Mouse (Mus musculus) stomach, embryonic 15.5 days (tissue): ENCODE data around the gene Bhlhb9. TPM values are rescaled to one million over a fixed set of nuclear protein-coding genes. Genes with fewer than 3 reads are reported as not detected.
"Not testable (repeated sequence)": the region's sequence is repeated elsewhere in the genome, so short reads cannot be mapped to it uniquely, and the experiment has no call there.

Experiments used
- ATAC-seq: fragments of 200-750 bp; cut with Nextera tagmentation; 2 replicates; pipeline ENCODE4 v1.8.0; 2017; ENCODE audit warnings: low read depth, moderate number of reproducible peaks, moderate TSS enrichment; ENCODE audit not compliant: insufficient read depth, low FRiP score
- H3K27ac ChIP-seq: fragments of 300-500 bp; sonication (generic); 2 replicates; pipeline ENCODE4 v1.5.1; 2015; ENCODE audit warnings: mild to moderate bottlenecking, inconsistent platforms
- H3K27me3 ChIP-seq: fragments of 300-500 bp; sonication (generic); replicated peaks from 2 replicates; pipeline ENCODE4 v1.6.1; 2015; ENCODE audit warnings: inconsistent platforms
- H3K36me3 ChIP-seq: fragments of 300-500 bp; sonication (generic); 2 replicates; pipeline ENCODE4 v1.6.1; 2015; ENCODE audit warnings: inconsistent platforms
- H3K4me1 ChIP-seq: fragments of 300-500 bp; sonication (generic); 2 replicates; pipeline ENCODE4 v1.6.1; 2015; ENCODE audit warnings: inconsistent platforms
- H3K4me2 ChIP-seq: fragments of 300-500 bp; sonication (generic); 2 replicates; pipeline ENCODE4 v1.6.1; 2015; ENCODE audit warnings: mild to moderate bottlenecking, inconsistent platforms
- H3K4me3 ChIP-seq: fragments of 300-500 bp; sonication (generic); replicated peaks from 2 replicates; pipeline ENCODE4 v1.5.1; 2015; ENCODE audit warnings: inconsistent platforms
- H3K9ac ChIP-seq: fragments of 300-500 bp; sonication (generic); 2 replicates; pipeline ENCODE4 v1.6.1; 2015; ENCODE audit warnings: inconsistent platforms
- H3K9me3 ChIP-seq: fragments of 300-500 bp; sonication (generic); 2 replicates; pipeline ENCODE4 v1.6.1; 2016; ENCODE audit warnings: inconsistent platforms
- WGBS: fragments of 180-500 bp; shearing (Covaris S2); methylation state at CpG from one replicate; pipeline ENCODE4 v1.1.7; 2015; 5-methylcytosine and 5-hydroxymethylcytosine counted together
- polyA plus RNA-seq: library from polyadenylated mRNA; unstranded; fragments of >200 nt; fragmentation: Nextera tagmentation; extraction: Ambion mirVana; gene quantifications from 2 replicates; pipeline ENCODE4 v1.2.1, GENCODE M21; 2015

The Bhlhb9 gene
- polyA plus RNA-seq, result 41.6 and 43.3 TPM in 2 replicates

DNA sequence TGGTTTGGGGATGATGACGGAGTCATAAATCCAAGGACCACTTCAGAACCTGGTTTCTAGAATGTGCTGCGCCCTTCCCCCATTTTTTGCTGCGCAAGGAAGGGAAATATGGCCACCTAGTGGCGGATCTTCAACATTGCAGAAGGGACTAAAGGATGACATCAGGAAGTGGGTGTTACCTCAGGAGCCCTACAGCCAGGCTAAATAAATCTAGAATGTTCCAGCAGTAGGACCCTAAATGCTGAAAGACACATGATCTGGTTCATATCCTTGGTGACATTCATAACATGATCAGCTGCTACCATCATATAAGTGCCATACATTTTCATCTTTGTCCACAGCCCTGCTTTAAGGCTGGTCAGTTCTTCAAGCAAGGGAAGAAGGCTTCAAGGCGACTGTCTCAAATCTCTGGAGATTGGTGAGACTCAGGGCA is at the start of gene Bhlhb9:
Gene Bhlhb9, plus strand, starts transcription at position 383 of the 433 bp plus-strand sequence.
- Histone ChIP-seq H3K9ac (0 out of 2 replicates have a peak within 1 kb of the TSS, but pooled peaks have one; percentile 16), H3K4me2 (peak within 1 kb of the TSS; percentile 62), H3K4me3 (peak within 1 kb of the TSS; percentile 52)
- H3K36me3 ChIP-seq, H3K27ac ChIP-seq, H3K27me3 ChIP-seq, ATAC-seq, H3K9me3 ChIP-seq, H3K4me1 ChIP-seq: not testable (repeated sequence)
- WGBS, result 29% methylated on average over 5 of the region's 5 CpGs

DNA sequence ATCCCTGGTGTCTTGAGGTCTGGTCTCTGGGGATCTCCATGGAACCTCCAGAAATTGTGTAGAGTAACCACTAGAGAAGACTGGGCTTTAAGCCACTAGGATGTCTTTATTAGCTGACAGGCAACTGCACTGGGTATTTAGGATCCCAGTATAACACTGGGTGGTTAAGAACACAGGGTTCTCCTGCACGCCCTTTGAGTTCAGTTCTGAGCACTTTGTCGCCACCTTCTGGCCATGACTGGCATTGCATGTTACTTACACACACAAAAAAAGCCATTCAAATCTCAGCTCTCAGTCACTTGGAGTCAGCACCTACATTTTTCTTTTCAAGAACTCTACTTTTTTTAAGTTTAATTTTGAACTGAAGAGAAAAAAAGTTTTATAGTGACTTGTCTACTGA is 44.6 kb upstream of the Bhlhb9 start:
- Histone ChIP-seq H3K27me3 (no peaks in the 10 kb centered on the region), H3K4me1 (no peaks in the 10 kb centered on the region), H3K4me2 (no peak overlapping the region), H3K9me3 (no peaks in the 10 kb centered on the region), H3K4me3 (no peak overlapping the region), H3K27ac (no peak overlapping the region), H3K36me3 (no peaks in the 10 kb centered on the region), H3K9ac (no peak overlapping the region)
- WGBS, result 3% methylated on average over 2 of the region's 2 CpGs
- no peak for ATAC-seq

DNA sequence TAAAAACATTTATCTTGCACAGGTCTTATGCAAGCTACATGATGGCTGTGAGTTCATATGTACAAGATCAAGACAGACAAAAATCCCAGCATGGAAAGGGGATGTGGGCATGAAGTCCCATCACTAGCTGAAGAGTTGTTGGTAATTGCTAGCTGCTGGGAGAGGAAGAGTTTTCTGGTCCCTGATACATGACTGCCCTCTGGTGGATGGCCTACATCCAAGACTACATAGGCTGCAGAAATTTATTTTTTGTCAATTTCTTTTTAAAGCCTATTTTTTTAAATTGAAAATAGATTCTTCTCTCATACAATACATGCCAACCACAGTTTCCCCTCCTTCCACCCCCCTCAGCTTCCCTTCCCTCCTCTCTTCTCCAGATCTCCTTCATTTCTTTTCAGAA is 35.7 kb upstream of the Bhlhb9 start:
- no peak overlapping the region for H3K27ac ChIP-seq

DNA sequence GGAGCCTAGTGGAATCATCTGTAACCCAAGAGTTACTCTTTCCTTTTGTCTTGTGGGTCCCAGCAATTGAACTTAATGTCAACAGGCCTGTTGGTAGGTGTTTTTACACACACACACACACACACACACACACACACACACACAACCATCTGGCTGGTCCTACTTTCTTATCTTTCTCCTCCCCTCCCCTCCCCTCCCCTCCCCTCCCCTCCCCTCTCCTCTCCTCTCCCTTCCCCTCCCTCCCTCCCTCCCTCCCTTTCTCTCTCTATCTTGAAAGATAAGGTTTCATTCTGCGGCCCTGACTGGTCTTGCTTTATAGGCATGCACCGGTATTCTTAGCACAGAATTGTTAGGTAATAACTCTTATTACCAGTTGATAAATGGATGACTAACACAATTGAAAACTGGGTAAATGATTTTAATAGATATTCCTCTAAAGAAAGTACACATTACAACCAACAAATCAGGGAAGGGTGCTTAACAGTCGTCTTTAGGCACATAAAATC is 29.3 kb upstream of the Bhlhb9 start:
- Histone ChIP-seq H3K4me2 (no peak overlapping the region), H3K4me1 (no peaks in the 10 kb centered on the region), H3K9me3 (no peaks in the 10 kb centered on the region), H3K9ac (no peak overlapping the region), H3K4me3 (no peak overlapping the region), H3K36me3 (no peaks in the 10 kb centered on the region), H3K27me3 (no peaks in the 10 kb centered on the region), H3K27ac (no peak overlapping the region)
- WGBS, result 49% methylated on average over 3 of the region's 3 CpGs
- ATAC-seq, result peak; percentile 63; the same call in 1 of the 2 replicates

More for the DNA sequence above, 35.7 kb upstream of the Bhlhb9 start:
- H3K4me1 ChIP-seq, result no peaks in the 10 kb centered on the region
- H3K4me3 ChIP-seq, result no peak overlapping the region
- no peak for ATAC-seq
- no peaks in the 10 kb centered on the region for H3K9me3 ChIP-seq
- no peaks in the 10 kb centered on the region for H3K27me3 ChIP-seq
- no peaks in the 10 kb centered on the region for H3K36me3 ChIP-seq
- H3K4me2 ChIP-seq, result no peak overlapping the region
- H3K9ac ChIP-seq, result no peak overlapping the region

- Histone ChIP-seq H3K27me3 (no peaks in the 10 kb centered on the region), H3K9me3 (no peaks in the 10 kb centered on the region), H3K4me2 (no peak overlapping the region), H3K27ac (no peak overlapping the region), H3K9ac (no peak overlapping the region), H3K4me1 (no peaks in the 10 kb centered on the region), H3K36me3 (no peaks in the 10 kb centered on the region), H3K4me3 (no peak overlapping the region)
- ATAC-seq, result peak; percentile 68; the same call in 1 of the 2 replicates
- WGBS, result 46% methylated on average over 2 of the region's 2 CpGs
Observed at GRCm38 (mm10) chrX:135768565-135768964, 28.8 kb upstream of the Bhlhb9 start.

DNA sequence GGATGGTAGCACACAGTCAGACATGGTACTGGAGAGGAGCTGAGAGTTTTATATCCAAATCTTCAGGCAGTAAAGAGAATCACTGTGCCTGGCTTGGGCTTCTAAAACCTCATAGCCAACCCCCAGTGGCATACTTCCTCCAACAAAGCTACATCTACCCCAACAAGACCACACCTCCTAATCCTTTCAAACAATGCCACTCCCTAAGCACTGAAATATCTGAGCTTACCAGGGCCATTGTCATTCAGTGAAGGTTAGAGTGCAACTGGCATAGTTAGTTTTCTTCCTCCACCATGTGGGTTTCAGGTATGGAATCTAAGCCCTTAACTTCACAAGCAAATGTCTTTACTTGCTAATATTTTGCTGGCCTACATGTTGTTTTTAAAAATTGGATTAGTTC is 5.9 kb upstream of the Bhlhb9 start:
- no peaks in the 10 kb centered on the region for H3K9me3 ChIP-seq
- H3K4me2 ChIP-seq, result no peak overlapping the region
- no peaks in the 10 kb centered on the region for H3K36me3 ChIP-seq
- no peak for ATAC-seq
- no peak overlapping the region for H3K4me3 ChIP-seq
- H3K9ac ChIP-seq, result no peak overlapping the region
- no peaks in the 10 kb centered on the region for H3K27me3 ChIP-seq
- H3K27ac ChIP-seq, result no peak overlapping the region
- H3K4me1 ChIP-seq, result no peaks in the 10 kb centered on the region

DNA sequence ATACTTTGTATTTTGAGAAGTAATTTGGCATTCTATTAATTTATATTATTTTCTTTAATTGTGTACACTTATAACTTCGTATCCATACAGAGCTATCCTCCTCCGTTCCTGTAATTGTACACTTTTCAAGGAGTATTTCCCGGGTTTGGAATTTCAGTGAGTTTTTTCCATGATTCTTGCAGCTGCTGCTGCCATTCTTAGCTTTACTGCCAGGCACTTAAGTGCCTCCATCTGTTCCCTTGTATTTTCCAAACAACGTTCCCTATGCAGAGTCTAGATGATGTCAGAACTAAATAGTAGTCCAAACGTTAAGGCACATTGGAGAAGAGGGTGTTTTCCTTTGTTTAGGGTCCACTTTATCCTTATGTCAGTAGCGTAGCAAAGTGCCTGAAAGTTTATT is 5.1 kb upstream of the Bhlhb9 start:
- H3K4me3 ChIP-seq, result no peak overlapping the region
- H3K4me1 ChIP-seq, result no peaks in the 10 kb centered on the region
- H3K9ac ChIP-seq, result no peak overlapping the region
- H3K36me3 ChIP-seq, result no peaks in the 10 kb centered on the region
- H3K4me2 ChIP-seq, result no peak overlapping the region
- H3K27me3 ChIP-seq, result no peaks in the 10 kb centered on the region
- ATAC-seq, result no peak
- H3K9me3 ChIP-seq, result no peaks in the 10 kb centered on the region
- 60% methylated on average over 6 of the region's 6 CpGs for WGBS
- H3K27ac ChIP-seq, result no peak overlapping the region

DNA sequence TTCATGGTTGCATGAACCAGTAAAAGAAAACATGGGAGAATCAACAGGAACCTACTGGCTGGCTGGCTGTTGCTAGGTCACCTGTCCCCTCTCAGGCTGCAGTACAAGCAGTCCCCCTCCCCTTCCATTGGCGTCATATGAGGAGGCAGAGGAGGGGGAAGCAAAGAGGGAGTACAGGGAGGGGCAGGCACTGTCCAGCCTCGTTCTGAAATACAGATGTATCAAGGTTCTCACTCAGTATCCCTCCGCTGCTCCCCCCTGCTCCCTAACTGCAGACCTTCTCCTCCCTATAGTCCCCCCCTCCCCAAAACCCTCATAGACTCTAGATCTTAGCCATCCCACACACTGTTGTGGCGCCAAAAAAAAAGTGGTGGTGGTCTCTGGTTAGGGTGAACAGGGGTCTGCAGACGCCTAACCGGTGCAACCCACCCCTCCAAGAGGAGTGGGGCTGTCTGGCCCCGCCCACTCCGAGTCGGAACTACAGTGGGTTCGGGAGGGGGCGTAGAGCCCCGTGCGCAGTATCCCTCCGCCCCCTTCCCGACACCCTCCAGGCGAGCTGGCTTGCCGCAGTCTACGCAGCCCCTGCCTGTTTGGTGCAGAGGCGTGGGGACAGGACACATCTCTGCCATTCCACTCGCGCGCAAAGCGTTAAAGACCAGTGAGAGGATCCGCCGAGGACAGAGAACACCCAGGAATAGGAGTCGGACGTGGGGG is 1.6 kb upstream of the Bhlhb9 start:
- H3K36me3 ChIP-seq, H3K9me3 ChIP-seq, H3K27ac ChIP-seq, H3K27me3 ChIP-seq, H3K4me1 ChIP-seq: not testable (repeated sequence)
- WGBS, result 15% methylated on average over 26 of the region's 27 CpGs
- Histone ChIP-seq H3K4me3 (peak overlapping the region; percentile 52), H3K4me2 (peak overlapping the region; percentile 62), H3K9ac (0 out of 2 replicates have a peak overlapping the region, but pooled peaks have one; percentile 16)
- ATAC-seq, result peak; percentile 89

DNA sequence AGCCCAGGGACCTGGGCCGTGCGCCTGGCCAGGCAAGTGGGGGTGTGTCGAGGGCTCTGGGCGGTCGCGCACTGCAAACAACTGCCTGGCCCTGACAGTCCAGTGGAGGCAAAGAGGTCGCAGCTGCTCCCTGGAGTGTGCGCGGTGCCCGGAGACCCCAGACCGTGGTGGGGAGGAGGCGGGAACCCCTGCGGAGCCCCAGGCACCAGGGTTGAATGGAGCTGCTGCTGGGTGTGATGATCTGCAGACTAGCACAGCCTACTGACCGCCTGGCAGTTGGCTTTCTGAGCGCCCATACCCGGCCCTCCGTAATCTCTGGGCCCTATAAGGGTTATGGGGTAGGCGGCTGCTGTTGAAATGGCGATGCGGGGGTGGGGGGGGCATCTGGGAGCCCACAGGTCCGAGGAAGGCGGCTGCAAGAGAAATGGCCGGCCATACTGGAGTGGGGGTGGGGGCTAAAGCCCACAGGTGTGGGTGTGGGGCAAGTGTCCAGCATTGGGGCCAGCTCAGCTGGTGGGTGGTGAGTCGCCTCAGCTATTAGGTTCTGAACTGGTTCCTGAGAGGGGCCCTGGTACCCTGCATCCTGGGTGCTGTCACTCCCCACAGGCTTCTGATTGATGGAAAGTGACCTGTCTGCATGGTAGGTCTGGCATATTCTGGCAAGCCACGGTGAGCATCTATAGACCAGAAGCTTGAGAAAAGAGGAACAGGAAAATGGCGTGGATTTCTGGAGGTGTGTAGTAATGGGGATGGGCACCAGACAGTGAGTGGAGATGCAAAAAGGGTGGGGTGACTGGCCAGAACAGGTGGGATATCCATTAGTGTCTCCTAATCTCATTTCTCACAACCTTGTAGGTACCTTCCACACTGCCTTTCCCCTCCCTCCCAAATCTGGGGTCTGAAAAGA is 836 bp upstream of the Bhlhb9 start:
- Histone ChIP-seq H3K9ac (0 out of 2 replicates have a peak overlapping the region, but pooled peaks have one; percentile 16), H3K4me3 (peak overlapping the region; percentile 52), H3K4me2 (peak overlapping the region; percentile 62)
- H3K27me3 ChIP-seq, H3K27ac ChIP-seq, H3K9me3 ChIP-seq, H3K36me3 ChIP-seq, H3K4me1 ChIP-seq: not testable (repeated sequence)
- 19% methylated on average over 26 of the region's 26 CpGs for WGBS
- ATAC-seq, result peak; percentile 63

- H3K27ac ChIP-seq, result no peak overlapping the region
- WGBS, result 93% methylated on average over 3 of the region's 3 CpGs
- H3K36me3 ChIP-seq, result no peaks in the 10 kb centered on the region
- no peak overlapping the region for H3K4me3 ChIP-seq
- H3K9ac ChIP-seq, result no peak overlapping the region
- H3K27me3 ChIP-seq, result no peaks in the 10 kb centered on the region
- H3K9me3 ChIP-seq, result no peaks in the 10 kb centered on the region
- no peak for ATAC-seq
- H3K4me1 ChIP-seq, result no peaks in the 10 kb centered on the region
- no peak overlapping the region for H3K4me2 ChIP-seq
Observed at GRCm38 (mm10) chrX:135804149-135804548, 6.8 kb downstream of the Bhlhb9 start.

DNA sequence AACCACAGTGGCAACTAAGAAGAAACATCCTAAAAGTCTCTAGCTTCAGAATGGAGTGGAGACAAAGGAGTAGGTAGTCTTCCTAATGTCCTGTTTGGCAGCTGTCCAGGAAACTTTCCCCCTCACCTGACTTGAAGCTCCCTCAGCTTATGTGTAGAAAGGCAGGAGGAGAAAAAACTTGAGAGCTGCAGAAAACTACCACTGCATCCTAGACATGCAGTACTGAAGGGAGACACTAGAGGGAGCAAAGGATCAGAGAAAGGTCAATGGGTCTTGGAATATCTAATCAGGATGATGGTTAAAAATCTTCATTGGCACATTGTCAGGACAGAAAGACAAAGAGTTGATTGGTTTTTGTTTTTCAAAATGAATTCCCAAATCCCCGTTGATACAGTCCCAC is 8.4 kb downstream of the Bhlhb9 start:
- Histone ChIP-seq H3K9me3 (no peaks in the 10 kb centered on the region), H3K36me3 (no peaks in the 10 kb centered on the region), H3K4me2 (no peak overlapping the region), H3K4me1 (no peaks in the 10 kb centered on the region), H3K4me3 (no peak overlapping the region), H3K27ac (no peak overlapping the region), H3K27me3 (no peaks in the 10 kb centered on the region), H3K9ac (no peak overlapping the region)
- 15% methylated on average over 1 of the region's 1 CpGs for WGBS
- ATAC-seq, result no peak

DNA sequence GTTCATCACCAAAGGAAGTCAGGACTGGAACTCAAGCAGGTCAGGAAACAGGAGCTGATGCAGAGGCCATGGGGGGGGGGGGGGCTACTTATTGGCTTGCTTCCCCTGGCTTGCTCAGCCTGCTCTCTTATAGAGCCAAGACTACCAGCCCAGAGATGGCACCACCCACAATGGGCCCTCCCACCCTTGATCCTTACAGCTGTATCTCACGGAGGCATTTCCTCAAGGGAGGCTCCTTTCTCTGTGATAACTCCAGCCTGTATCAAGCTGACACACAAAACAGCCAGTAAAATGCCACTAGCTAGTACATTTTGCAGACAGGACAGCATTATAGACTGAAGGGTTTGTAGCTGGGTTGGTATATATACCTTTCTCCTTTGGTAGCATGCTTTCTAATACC is 38.5 kb downstream of the Bhlhb9 start:
- H3K9me3 ChIP-seq, H3K4me2 ChIP-seq, H3K27me3 ChIP-seq, H3K4me3 ChIP-seq, H3K27ac ChIP-seq, H3K9ac ChIP-seq, H3K4me1 ChIP-seq, H3K36me3 ChIP-seq, ATAC-seq: not testable (repeated sequence)
- WGBS, result 29% methylated on average over 1 of the region's 1 CpGs
